Mouse (Mus musculus): ENCODE results near the gene Fras1. TPM values are rescaled to one million over a fixed set of nuclear protein-coding genes. Genes with fewer than 3 reads are reported as not detected.

Gene Fras1
- polyA plus RNA-seq, 1 experiment from 2014 or later, result 17.0 TPM

- 38% methylated on average over 2 of the region's 2 CpGs for WGBS
- Histone ChIP-seq H3K4me1 (replicated peaks) (no peaks in the 10 kb centered on the region), H3K9me3 (no peaks in the 10 kb centered on the region), H3K27ac (no peak overlapping the region), H3K36me3 (no peaks in the 10 kb centered on the region), H3K9ac (no peak overlapping the region), H3K4me2 (replicated peaks) (no peak overlapping the region), H3K27me3 (replicated peaks) (no peaks in the 10 kb centered on the region), H3K4me3 (replicated peaks) (no peak overlapping the region)
- peak; percentile 39; the same call in 1 of the 2 replicates for ATAC-seq
Observed at GRCm38 (mm10) chr5:96677498-96677897, 303.7 kb downstream of the Fras1 start.

- WGBS, result 68% methylated on average over 3 of the region's 3 CpGs
- no peak overlapping the region for H3K4me2 ChIP-seq (replicated peaks)
- H3K4me1 ChIP-seq (replicated peaks), result no peaks in the 10 kb centered on the region
- H3K36me3 ChIP-seq, result no peaks in the 10 kb centered on the region
- no peak for ATAC-seq
- no peak overlapping the region for H3K4me3 ChIP-seq (replicated peaks)
- H3K9ac ChIP-seq, result no peak overlapping the region
- no peaks in the 10 kb centered on the region for H3K9me3 ChIP-seq
- no peak overlapping the region for H3K27ac ChIP-seq
- no peaks in the 10 kb centered on the region for H3K27me3 ChIP-seq (replicated peaks)
Observed at GRCm38 (mm10) chr5:96681085-96681484, 307.3 kb downstream of the Fras1 start.

- no peak overlapping the region for H3K4me3 ChIP-seq (replicated peaks)
- WGBS, result 69% methylated on average over 2 of the region's 2 CpGs
- H3K9me3 ChIP-seq, result no peaks in the 10 kb centered on the region
- no peak overlapping the region for H3K4me2 ChIP-seq (replicated peaks)
- no peaks in the 10 kb centered on the region for H3K4me1 ChIP-seq (replicated peaks)
- no peak overlapping the region for H3K9ac ChIP-seq
- no peaks in the 10 kb centered on the region for H3K36me3 ChIP-seq
- ATAC-seq, result no peak
- H3K27me3 ChIP-seq (replicated peaks), result no peaks in the 10 kb centered on the region
- H3K27ac ChIP-seq, result no peak overlapping the region
Observed at GRCm38 (mm10) chr5:96682777-96683176, 309.0 kb downstream of the Fras1 start.

GRCm38 (mm10) chr5:96688885-96689284, 315.1 kb downstream of the Fras1 start:
- ATAC-seq, result no peak
- H3K4me3 ChIP-seq (replicated peaks), result no peak overlapping the region
- 81% methylated on average over 2 of the region's 2 CpGs for WGBS
- H3K9ac ChIP-seq, result no peak overlapping the region
- no peak overlapping the region for H3K4me2 ChIP-seq (replicated peaks)
- H3K27ac ChIP-seq, result no peak overlapping the region
- H3K9me3 ChIP-seq, result no peaks in the 10 kb centered on the region
- no peaks in the 10 kb centered on the region for H3K27me3 ChIP-seq (replicated peaks)
- H3K36me3 ChIP-seq, result no peaks in the 10 kb centered on the region
- H3K4me1 ChIP-seq (replicated peaks), result no peaks in the 10 kb centered on the region

- Histone ChIP-seq H3K9me3 (no peaks in the 10 kb centered on the region), H3K4me2 (replicated peaks) (no peak overlapping the region), H3K27me3 (replicated peaks) (no peaks in the 10 kb centered on the region), H3K27ac (no peak overlapping the region), H3K4me1 (replicated peaks) (no peaks in the 10 kb centered on the region), H3K4me3 (replicated peaks) (no peak overlapping the region), H3K9ac (no peak overlapping the region), H3K36me3 (no peaks in the 10 kb centered on the region)
- ATAC-seq, result no peak
- WGBS, result 72% methylated on average over 8 of the region's 8 CpGs
Observed at GRCm38 (mm10) chr5:96698972-96699371, 325.2 kb downstream of the Fras1 start.

GRCm38 (mm10) chr5:96702706-96703625, 329.2 kb downstream of the Fras1 start:
- Histone ChIP-seq H3K4me2 (replicated peaks) (no peak overlapping the region), H3K36me3 (no peaks in the 10 kb centered on the region), H3K9me3 (no peaks in the 10 kb centered on the region), H3K4me1 (replicated peaks) (no peaks in the 10 kb centered on the region), H3K27ac (no peak overlapping the region), H3K27me3 (replicated peaks) (no peaks in the 10 kb centered on the region), H3K9ac (no peak overlapping the region), H3K4me3 (replicated peaks) (no peak overlapping the region)
- ATAC-seq, result no peak
- 58% methylated on average over 22 of the region's 22 CpGs for WGBS

GRCm38 (mm10) chr5:96708515-96708914, 334.8 kb downstream of the Fras1 start:
- no peaks in the 10 kb centered on the region for H3K27me3 ChIP-seq (replicated peaks)
- 84% methylated on average over 10 of the region's 10 CpGs for WGBS
- H3K36me3 ChIP-seq, result no peaks in the 10 kb centered on the region
- no peak for ATAC-seq
- H3K4me1 ChIP-seq (replicated peaks), result no peaks in the 10 kb centered on the region
- H3K9me3 ChIP-seq, result no peaks in the 10 kb centered on the region
- no peak overlapping the region for H3K9ac ChIP-seq
- H3K27ac ChIP-seq, result no peak overlapping the region
- H3K4me2 ChIP-seq (replicated peaks), result no peak overlapping the region
- no peak overlapping the region for H3K4me3 ChIP-seq (replicated peaks)

GRCm38 (mm10) chr5:96712089-96712684, 338.4 kb downstream of the Fras1 start:
- WGBS, result 45% methylated on average over 12 of the region's 12 CpGs
- ATAC-seq, result no peak
- H3K9ac ChIP-seq, result no peak overlapping the region
- H3K27me3 ChIP-seq (replicated peaks), result no peaks in the 10 kb centered on the region
- no peak overlapping the region for H3K4me3 ChIP-seq (replicated peaks)
- H3K4me2 ChIP-seq (replicated peaks), result no peak overlapping the region
- H3K36me3 ChIP-seq, result no peaks in the 10 kb centered on the region
- no peaks in the 10 kb centered on the region for H3K4me1 ChIP-seq (replicated peaks)
- H3K9me3 ChIP-seq, result no peaks in the 10 kb centered on the region
- H3K27ac ChIP-seq, result no peak overlapping the region

GRCm38 (mm10) chr5:96712799-96713198, 339.0 kb downstream of the Fras1 start:
- Histone ChIP-seq H3K9me3 (no peaks in the 10 kb centered on the region), H3K4me1 (replicated peaks) (no peaks in the 10 kb centered on the region), H3K4me2 (replicated peaks) (no peak overlapping the region), H3K4me3 (replicated peaks) (no peak overlapping the region), H3K9ac (no peak overlapping the region), H3K27ac (no peak overlapping the region), H3K27me3 (replicated peaks) (no peaks in the 10 kb centered on the region), H3K36me3 (no peaks in the 10 kb centered on the region)
- WGBS, result 78% methylated on average over 4 of the region's 4 CpGs
- no peak for ATAC-seq

GRCm38 (mm10) chr5:96716273-96717034, 342.7 kb downstream of the Fras1 start:
- no peak overlapping the region for H3K27ac ChIP-seq
- H3K4me1 ChIP-seq (replicated peaks), result no peaks in the 10 kb centered on the region
- ATAC-seq, result no peak
- H3K9ac ChIP-seq, result no peak overlapping the region
- H3K36me3 ChIP-seq, result no peaks in the 10 kb centered on the region
- 65% methylated on average over 8 of the region's 8 CpGs for WGBS
- H3K4me2 ChIP-seq (replicated peaks), result no peak overlapping the region
- H3K27me3 ChIP-seq (replicated peaks), result no peaks in the 10 kb centered on the region
- H3K4me3 ChIP-seq (replicated peaks), result no peak overlapping the region
- H3K9me3 ChIP-seq, result no peaks in the 10 kb centered on the region

GRCm38 (mm10) chr5:96717690-96718089, 343.9 kb downstream of the Fras1 start:
- Histone ChIP-seq H3K4me3 (replicated peaks) (no peak overlapping the region), H3K36me3 (no peaks in the 10 kb centered on the region), H3K27ac (no peak overlapping the region), H3K4me1 (replicated peaks) (no peaks in the 10 kb centered on the region), H3K9ac (no peak overlapping the region), H3K4me2 (replicated peaks) (no peak overlapping the region), H3K9me3 (no peaks in the 10 kb centered on the region), H3K27me3 (replicated peaks) (no peaks in the 10 kb centered on the region)
- no peak for ATAC-seq
- WGBS, result 91% methylated on average over 4 of the region's 4 CpGs

- Histone ChIP-seq H3K4me1 (replicated peaks) (no peaks in the 10 kb centered on the region), H3K9me3 (no peaks in the 10 kb centered on the region), H3K27ac (no peak overlapping the region), H3K9ac (no peak overlapping the region), H3K36me3 (no peaks in the 10 kb centered on the region), H3K27me3 (replicated peaks) (no peaks in the 10 kb centered on the region), H3K4me3 (replicated peaks) (no peak overlapping the region), H3K4me2 (replicated peaks) (no peak overlapping the region)
- no peak for ATAC-seq
- 94% methylated on average over 5 of the region's 5 CpGs for WGBS
Observed at GRCm38 (mm10) chr5:96718601-96719000, 344.8 kb downstream of the Fras1 start.

All from intestine, embryonic 15.5 days (tissue).